Mouse (Mus musculus) adrenal gland, postnatal 25 days (tissue): ENCODE measurements around the gene Mdc1. TPM values are rescaled to one million over a fixed set of nuclear protein-coding genes. Genes with fewer than 3 reads are reported as not detected.
"Not testable (repeated sequence)": the region's sequence is repeated elsewhere in the genome, so short reads cannot be mapped to it uniquely, and the experiment has no call there.

Experiments
- DNase-seq: peaks from one replicate; pipeline ENCODE4 v3.0.0; 2021; ENCODE audit warnings: mixed read lengths
- total RNA-seq: library from RNA; stranded (reverse); gene quantifications from 2 replicates; pipeline ENCODE4 v1.2.3, GENCODE M21; 2021

Mdc1 gene
- total RNA-seq, 1 experiment from 2014 or later: 30.1 TPM

DNA sequence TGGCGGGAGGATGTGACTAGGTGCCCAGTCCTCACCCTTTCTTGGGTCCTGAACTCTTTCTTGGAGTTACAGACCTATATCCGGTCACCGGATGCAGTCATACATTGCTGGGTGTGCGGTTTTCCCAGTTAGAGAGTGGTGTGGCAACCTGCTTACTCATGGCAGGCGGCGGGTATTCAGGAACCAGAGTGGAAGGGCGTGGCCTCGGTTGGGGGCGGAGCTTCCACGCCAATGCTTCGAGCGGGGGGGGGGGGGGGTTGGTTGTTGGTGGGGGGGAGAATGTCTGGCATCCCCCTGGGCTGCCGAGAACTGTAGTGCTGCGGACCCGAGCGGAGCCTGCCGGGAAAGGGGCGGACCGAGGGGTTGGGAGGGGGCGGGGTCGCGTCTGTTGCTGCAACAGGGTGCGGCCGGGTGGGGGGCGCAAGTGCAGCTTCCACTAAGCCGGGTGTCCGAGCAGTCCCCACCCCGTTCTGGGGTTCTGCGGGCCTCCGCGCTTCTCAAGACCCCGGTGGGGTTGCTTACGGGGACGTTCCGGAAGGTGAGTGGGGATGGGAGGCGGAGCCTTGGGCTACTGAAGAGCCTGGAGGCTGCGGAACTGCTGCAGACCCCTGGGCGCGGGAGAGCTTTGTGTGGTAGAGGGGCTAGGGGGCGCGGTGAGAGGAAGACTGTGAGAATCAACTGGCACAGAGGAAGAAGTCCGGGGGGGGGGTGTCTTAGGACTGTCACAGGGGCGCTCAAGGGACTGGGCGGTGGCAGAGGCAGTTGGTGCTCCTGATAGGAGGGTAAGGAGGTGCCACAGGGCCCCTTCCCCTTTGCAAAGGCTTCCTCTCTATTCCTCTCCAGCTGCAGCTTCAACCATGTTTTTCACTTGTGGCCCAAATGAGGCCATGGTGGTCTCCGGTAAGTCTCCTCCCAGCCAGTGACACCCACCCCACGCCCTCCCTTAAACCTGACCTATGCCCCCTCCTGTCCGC is 18.1 kb upstream of the Mdc1 start, which contains the start of gene Flot1:
TSS of gene Flot1 (plus strand) at position 267 of the 974 bp plus-strand sequence.
- peak; percentile 87 for DNase-seq

DNA sequence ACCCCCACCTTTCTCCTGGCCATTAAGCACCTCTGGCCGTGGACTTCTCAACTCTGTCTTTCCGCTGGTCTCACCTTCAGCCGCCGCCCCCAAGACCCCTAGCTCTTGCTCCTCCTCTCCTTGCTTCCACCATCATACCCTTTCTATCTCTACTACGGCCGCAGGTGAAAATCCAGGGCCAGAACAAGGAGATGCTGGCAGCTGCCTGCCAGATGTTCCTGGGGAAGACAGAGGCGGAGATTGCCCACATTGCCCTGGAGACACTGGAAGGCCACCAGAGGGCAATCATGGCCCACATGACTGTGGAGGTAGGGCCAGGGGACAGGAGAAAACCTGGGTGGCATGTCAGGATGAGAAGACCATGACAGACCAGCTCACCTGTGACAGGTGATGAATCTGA is 16.9 kb upstream of the Mdc1 start:
- DNase-seq: no peak

DNA sequence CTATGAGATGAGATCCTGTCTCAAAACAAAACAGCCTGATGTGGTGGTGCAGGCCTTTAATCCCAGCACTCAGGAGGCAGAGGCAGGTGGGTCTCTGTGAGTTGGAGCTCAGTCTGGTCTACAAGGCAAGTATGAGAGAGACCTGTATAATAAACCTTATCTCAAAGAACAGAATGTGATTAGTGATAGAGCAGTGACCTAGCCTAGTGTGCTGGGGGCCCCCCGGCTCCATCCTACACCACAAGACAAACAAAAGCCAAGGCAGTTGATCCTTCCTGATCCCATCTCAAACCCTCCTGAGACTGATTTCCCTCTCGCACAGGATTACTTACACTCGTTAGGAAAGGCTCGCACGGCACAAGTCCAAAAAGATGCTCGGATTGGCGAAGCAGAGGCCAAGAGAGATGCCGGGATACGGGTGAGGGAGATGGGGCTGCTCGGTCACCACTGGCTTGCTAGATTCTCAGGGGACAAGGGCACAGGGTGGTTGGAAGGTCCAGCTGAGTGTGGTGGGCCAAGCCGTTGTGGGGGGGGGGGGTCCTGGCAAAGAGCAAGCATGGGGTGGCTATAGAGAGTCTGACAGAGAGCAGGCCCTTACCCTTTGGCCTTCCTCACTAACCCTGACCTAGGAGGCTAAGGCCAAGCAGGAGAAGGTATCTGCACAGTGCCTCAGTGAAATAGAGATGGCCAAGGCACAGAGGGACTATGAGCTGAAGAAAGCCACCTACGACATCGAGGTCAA is 16.0 kb upstream of the Mdc1 start:
- DNase-seq: no peak

DNA sequence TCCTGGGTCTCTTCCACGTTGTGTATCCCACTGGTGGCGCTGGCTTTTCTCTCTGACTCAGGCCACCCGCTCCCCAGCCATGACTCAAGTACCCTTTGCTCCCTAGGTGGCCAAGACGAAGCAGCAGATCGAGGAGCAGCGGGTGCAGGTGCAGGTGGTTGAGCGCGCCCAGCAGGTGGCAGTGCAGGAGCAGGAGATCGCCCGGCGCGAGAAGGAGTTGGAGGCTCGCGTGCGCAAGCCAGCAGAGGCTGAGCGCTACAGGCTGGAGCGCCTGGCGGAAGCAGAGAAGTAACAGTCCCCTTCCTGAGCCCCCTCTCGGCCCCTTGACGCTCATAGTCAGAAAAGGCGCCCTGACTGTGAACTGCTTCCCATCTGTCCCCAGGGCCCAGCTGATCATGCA is 11.6 kb upstream of the Mdc1 start:
- DNase-seq: peak; percentile 84

DNA sequence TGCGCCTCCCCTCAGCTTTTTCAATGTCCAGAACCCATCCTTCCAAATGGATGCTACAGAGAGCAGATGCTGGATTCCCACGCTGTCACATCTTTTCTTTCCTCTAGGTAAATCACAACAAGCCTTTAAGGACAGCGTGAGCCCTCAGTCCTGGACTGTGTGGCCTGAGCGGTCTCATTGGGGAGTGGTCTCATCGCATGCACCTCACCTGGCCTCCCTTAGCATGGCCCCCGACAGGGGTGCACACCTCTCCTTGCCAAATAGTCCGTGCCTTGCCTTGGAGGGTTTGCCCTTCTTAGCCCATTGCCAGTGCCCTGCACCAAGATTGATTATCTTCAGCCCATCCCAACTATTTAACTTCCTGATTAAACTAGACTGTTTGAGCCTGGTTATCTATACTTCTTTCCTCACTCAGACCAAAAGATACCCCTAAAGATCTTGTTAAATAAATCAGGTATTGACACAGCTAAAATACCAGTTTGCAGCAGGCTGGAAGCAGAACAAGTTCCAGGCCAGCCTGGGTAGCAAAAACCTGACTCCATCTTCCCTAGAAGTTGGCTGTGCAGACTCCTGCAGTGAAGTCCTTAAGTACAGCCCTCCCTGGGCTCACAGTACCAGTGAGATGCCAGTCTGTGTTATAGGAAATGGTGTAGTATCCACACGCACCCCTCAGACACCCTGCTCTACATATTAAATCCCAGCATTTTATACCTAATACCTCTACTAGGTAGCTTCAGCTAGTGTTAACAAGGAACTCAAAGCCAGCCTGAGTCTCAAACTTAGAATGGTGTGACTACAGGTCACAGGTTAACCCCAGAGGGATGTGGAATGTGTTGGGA is 8.7 kb upstream of the Mdc1 start:
- DNase-seq: no peak

DNA sequence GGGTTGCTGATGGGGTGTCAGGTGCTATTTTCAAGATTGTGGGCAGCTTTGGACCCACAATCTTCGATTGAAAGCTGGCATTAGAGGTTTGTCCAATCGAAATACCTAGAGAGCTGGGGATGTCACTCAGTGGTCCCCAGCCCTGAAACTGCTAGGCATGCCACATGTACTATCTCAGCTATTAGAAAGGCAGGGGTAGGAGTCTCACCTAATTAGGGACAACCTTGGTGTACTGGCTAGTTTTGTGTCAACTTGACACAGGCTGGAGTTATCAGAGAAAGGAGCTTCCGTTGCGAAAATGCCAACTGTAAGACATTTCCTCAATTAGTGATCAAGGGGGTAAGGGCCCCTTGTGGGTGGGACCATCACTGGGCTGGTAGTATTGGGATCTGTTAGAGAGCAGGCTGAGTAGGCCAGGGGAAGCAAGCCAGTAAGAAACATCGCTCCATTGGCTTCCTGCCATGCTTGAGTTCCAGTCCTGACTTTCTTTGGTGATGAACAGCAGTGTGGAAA is 8.0 kb upstream of the Mdc1 start:
- DNase-seq: no peak

DNA sequence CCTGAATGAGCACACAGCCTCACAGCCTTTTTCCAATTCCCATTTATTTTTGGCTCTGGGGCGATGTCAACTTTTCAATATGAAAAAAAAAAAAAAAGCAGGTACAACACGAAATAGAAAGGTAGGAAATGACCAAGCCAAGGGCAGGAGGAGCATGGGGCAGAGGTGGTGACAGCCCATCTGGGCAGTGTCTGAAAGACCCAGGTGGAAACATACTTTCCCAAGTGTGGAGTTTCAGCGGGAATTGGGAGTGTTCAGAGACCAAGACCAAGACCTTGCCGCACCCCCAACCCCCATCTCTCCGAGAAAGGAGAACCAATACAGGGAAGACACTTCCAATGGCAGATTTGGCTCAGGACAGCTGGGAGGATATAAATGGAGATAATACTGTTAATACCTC is 7.4 kb upstream of the Mdc1 start:
- no peak for DNase-seq

DNA sequence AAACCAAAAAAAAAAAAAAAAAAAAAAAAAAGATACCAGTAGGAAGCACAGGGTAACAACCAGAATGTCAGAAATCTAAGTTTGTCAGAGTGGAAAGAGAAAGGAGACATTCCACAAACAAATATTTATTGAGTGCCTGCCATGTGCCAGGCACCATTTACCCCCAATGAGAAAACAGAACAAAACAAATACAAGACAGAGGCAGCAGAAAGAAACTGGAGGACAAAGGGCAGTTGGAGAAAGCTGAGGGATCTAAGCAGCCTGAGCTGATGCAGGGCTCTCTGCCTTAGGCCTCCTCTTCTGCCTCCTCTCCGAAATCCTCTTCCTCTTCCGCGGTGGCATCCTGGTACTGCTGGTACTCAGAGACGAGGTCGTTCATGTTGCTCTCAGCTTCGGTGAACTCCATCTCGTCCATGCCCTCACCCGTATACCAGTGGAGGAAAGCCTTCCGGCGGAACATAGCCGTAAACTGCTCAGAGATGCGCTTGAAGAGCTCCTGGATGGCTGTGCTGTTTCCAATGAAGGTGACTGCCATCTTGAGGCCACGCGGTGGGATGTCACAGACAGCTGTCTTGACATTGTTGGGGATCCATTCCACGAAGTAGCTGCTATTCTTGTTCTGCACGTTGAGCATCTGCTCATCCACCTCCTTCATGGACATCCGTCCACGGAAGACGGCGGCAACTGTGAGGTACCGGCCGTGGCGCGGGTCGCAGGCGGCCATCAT is 6.5 kb upstream of the Mdc1 start:
- DNase-seq: no peak

DNA sequence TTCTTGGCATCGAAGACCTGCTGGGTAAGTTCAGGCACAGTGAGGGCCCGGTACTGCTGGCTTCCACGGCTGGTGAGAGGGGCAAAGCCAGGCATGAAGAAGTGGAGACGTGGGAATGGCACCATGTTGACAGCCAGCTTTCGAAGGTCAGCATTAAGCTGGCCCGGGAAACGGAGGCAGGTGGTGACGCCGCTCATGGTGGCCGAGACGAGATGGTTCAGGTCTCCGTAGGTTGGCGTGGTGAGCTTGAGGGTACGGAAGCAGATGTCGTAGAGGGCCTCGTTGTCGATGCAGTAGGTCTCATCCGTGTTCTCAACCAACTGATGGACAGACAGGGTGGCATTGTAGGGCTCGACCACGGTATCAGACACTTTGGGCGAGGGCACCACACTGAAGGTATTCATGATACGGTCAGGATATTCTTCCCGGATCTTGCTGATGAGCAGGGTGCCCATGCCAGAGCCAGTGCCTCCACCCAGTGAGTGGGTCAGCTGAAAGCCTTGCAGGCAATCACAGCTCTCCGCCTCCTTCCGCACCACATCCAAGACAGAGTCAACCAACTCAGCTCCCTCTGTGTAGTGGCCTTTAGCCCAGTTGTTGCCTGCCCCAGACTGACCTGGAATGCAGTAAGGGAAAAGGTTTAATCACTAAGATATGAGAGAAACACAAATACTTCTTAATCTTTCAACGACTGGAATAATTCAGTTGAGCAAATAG is 5.7 kb upstream of the Mdc1 start:
- no peak for DNase-seq

DNA sequence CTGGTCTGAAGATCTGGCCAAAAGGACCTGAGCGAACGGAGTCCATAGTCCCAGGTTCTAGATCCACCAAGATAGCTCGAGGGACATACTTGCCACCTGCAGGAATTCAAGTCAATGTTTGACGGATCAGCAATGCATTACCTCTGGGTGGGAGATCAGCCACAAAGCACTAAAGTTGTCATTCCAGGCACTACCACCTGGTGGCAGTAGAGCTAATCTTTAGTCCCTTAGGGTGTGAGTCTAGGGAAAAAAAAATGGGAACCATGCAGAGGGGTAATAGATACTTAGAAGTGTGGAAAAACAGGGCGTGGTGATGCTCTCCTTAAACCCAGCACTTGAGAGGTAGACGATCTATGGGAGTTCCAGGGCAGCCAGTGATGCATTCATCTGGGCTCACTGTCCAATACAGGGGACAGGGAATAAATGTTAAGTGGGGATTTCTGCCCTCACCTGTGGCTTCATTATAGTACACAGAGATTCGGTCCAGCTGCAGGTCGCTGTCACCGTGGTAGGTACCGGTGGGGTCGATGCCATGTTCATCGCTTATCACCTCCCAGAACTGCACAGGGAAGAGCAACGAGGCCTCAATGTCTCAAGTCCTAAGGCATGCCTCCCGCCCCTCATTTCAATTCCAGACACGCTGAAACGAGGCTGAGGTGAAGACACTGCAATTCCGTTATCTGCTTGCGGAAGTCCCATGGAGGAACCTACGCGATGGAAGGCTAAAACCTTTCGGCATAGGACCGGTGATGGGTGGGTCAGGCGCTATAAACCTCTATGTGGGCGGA is 4.9 kb upstream of the Mdc1 start:
- DNase-seq: peak; percentile 71

DNA sequence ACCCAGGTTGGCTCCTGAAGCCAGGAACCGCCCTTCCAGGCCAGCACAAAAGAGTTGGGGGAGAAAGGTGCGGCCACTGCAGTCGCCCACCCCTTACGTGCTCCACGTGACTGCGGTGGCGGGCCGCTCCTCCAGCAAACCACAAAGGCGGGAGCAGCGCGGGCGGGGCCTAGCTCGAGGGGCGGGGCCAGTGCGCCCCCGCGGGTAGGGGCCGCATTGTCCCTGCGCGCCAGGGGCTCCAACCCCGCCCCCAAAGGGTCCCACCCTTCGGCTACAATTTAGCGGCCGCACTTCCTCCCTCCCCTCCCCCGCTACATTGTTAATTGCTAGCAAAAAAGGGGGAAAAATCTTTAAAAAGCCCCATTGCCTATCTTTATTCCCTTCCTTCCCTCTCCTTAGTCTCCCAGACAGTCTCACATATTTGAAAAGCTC is 4.3 kb upstream of the Mdc1 start:
- DNase-seq: peak; percentile 87

DNA sequence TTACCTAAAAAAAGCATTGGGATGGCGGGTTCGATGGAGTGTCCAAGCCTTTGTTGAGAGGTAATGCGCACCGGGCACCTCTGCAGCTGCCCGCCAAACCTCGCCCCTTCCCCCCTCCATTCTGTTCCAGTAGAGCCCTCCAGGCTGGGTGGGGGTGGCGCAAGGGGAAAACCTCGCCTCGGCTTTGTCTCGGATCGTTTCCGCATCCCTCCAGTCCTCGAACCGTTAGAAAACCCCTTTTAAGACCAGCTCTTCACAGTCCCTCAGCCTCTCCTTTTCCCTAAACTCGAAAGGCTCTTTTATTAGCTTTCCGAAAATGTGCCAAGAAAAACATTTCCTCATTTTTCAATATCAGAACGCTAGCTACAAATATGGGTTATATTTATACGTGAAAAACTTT is 3.8 kb upstream of the Mdc1 start:
- DNase-seq: peak; percentile 59

DNA sequence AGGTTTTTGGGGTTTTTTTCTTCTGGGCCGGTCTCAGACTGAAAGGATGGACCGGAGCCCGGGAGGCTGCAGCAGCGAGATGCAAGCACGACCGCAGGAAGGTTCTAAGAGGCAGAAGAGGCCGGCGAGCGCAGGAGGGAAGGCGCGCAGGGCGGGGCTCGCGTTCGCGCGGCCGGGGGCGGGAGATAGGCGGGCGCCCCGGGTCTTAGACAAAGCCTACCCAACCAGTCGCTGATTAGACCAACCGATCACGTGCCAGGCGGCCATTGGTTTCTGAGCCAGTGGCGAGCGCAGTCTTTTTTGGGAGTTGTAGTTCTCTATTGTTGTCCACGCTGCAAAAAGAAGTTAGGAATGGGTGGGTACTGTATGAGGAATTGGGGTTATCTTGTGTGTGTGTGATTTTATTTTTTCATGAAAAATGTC is 3.2 kb upstream of the Mdc1 start, which contains the start of gene Tubb5:
TSS of gene Tubb5 (minus strand) at position 185 of the 423 bp plus-strand sequence.
- peak; percentile 96 for DNase-seq

DNA sequence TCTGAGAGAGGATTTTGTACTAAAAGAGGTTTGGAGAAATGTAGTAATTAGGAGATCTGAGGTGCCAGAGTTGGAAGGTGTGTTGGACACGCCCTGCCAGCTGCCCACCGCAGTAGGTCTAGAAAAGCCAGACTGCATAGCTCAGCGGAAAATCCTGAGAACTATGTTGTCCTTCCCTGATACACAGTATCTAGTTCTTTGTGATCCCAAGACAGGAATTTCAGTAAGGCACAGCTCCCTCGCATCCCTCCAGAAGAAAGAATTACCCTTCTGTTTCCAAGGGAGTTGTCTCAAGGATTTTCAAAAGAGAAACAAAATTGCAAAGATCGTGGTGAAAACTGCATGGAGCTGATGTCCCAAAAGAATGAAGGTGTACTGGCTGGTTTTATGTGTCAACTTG is 2.7 kb upstream of the Mdc1 start:
- no peak for DNase-seq

DNA sequence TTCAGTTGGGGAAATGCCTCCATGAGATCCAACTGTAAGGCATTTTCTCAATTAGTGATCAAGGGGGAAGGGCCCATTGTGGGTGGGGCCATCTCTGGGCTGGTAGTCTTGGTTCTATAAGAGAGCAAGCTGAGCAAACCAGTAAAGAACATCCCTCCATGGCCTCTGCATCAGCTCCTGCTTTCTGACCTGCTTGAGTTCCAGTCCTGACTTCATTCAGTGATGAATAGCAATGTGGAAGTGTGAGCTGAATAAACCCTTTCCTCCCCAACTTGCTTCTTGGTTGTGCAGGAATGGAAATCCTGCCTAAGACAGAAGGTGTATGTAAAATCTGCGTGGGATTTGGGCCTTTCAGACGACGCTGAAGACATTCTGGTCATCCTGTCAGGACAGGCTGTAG is 2.3 kb upstream of the Mdc1 start:
- not testable (repeated sequence) for DNase-seq

DNA sequence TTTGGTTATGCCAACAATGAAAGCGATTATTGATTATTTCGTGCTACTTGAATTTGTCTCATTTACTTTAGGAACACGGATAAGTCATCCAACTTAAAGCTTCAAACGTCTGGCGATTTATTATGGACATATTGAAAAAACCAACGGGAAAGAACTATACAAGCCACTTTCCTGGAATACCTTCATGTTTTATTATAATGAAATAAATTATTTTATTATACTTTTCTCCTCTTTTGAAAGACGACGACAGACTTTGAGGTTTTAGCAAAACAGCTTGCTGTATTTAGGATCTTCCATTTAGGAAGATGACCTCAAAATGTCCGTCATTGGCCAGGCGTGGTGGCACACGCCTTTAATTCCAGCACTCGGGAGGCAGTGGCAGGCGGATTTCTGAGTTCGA is 754 bp upstream of the Mdc1 start:
- DNase-seq: no peak

DNA sequence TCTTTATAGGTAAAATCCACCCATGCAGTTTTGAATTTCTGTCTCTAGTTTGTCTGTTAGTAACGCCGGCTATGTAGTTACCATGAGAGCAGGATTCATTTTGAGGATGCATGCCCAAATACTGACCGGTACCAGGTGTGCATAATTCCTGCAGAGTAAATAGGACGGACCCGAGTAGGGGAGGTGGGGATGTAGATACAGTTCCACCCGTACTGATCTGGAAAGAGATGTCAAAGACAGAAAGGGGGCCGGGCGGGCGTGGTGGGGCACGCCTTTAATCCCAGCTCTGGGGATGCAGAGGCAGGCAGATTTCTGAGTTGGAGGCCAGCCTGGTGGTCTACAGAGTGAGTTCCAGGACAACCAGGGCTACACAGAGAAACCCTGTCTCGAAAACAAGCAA is 691 bp downstream of the Mdc1 start:
- DNase-seq: no peak

DNA sequence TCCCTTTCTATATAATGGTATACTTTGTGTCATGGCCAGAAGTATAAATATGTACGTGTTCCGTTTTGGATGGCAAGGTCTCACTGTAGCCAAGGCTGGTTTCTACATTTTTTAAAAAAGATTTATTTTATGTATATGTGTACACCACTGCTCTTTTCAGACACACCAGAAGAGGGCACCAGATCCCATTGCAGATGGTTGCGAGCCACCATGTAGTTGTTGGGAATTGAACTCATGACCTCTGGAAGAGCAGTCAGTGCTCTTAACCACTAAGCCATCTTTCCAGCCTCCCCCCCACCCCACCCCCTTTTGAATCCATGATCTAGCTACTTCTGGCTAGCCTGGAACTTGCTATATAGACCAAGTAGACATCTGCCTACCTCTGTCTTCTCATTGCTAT is 2.2 kb downstream of the Mdc1 start:
- DNase-seq: no peak

DNA sequence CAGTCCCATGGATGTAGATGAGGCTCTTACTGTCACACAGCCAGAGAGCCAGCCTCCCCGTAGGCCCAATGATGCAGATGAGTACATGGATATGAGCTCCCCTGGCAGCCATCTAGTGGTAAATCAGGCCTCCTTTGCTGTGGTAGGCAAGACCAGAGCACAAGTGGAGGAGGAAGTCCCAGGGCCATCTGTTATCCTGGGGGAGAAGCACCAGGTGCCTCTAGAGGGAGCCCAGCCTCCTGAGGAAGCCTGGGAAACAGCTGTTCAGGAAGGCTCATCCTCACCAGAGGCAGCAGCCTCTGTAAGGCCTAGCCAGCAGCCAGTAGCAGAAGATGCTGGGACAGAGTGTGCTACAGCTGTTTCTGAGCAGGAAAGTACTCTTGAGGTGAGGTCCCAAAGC is 6.8 kb downstream of the Mdc1 start:
- DNase-seq: no peak

DNA sequence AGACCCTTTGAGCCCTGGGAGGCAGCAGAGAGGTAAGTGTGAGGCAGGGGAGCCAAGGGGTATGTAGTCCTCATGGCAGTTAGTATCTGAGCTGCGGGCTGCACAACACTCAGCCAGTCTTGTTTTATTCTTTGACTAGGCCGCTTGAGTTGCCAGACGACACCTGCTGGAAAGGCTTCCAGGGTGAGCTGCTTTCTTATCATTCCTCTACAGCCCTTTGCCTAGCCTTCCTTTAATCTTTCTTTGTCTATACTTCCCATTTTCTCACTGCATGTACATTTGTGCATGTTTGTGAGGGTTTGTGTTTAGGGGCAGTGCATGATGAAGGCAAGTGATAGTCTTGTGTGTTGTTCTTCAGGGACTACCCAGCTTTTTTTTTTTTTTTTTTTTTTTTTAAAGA is 9.7 kb downstream of the Mdc1 start:
- DNase-seq: no peak
